Mouse (Mus musculus): ENCODE data around the gene Msl3. TPM values are rescaled to one million over a fixed set of nuclear protein-coding genes. Genes with fewer than 3 reads are reported as not detected.

The Msl3 gene
- total and polyA plus RNA-seq, 2 experiments from 2014 or later, result 31.7 to 53.4 TPM

DNA sequence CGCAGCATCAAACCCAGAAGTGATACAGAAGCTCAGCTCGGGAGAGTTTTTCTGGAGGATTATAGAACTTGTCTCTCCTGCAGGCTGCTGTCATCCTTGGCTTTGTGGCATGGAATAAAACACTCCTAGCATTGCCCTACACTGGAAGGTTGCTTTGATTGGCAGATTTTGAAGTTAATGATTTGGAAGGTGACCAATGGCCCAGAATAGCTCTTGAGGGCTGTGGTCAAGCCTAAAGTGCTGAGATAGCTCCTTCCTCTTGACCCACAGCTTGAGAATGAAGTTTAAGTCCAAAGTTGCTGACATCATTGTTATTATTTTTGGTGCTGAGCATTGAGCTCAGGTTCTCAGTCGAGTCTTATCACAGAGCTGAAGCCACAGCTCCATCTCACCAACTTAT is 26.0 kb downstream of the Msl3 start:
- no peaks in the 10 kb centered on the region for H3K4me1 ChIP-seq (ENCODE audit: control insufficient read depth, insufficient read depth)
- H3K27ac ChIP-seq (ENCODE audit: low read depth), result no peak overlapping the region
- H3K4me2 ChIP-seq (ENCODE audit: low read depth, low read length), result no peak overlapping the region
- H3K9ac ChIP-seq (replicated peaks; ENCODE audit: low read depth, low read length), result no peak overlapping the region
- H3K4me3 ChIP-seq (ENCODE audit: low read depth, low read length), result no peak overlapping the region
- no peak for TF ChIP-seq EP300 (IDR thresholded peaks at IDR 0.05; ENCODE audit: low read depth)
- no peak for TF ChIP-seq CTCF (IDR thresholded peaks at IDR 0.05; ENCODE audit: low read depth)
- 43% methylated on average over 3 of the region's 3 CpGs for WGBS
- ATAC-seq (ENCODE audit: insufficient read depth, low read depth) (no peak), DNase-seq (ENCODE audit: low spot score) (no peak)
- H3K36me3 ChIP-seq (replicated peaks; ENCODE audit: control insufficient read depth, insufficient read depth, low read length), result peaks cover 12% of the 10 kb centered on the region; the same call in 1 of the 2 replicates
- no peaks in the 10 kb centered on the region for H3K27me3 ChIP-seq (ENCODE audit: control insufficient read depth, insufficient read depth, low read length)
- no peaks in the 10 kb centered on the region for H3K9me3 ChIP-seq (replicated peaks; ENCODE audit: control insufficient read depth, low read length)

DNA sequence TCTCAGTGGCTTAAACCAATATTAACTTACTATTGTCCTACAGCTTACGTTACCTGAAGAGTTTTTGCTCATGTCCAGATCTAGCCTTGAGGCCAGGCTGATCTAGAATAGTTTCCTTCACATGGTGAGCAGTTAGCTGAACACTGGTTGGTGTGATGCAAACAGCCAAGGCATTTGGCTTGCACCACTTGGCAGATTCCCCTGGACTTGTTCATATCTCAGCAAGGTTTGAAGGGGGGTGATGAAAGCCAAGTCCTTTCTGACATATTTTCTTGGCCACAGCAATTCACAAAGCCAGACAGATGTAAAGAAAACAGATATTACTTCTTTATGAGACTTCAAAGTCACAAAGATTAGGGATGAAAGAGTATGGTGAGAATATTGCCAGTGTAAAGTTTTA is 30.2 kb downstream of the Msl3 start:
- no peak for DNase-seq (ENCODE audit: low spot score)
- H3K9ac ChIP-seq (replicated peaks; ENCODE audit: low read depth, low read length), result no peak overlapping the region
- no peaks in the 10 kb centered on the region for H3K9me3 ChIP-seq (replicated peaks; ENCODE audit: control insufficient read depth, low read length)
- no peaks in the 10 kb centered on the region for H3K27me3 ChIP-seq (ENCODE audit: control insufficient read depth, insufficient read depth, low read length)
- H3K4me1 ChIP-seq (ENCODE audit: control insufficient read depth, insufficient read depth), result no peaks in the 10 kb centered on the region
- no peak for TF ChIP-seq EP300 (IDR thresholded peaks at IDR 0.05; ENCODE audit: low read depth)
- TF ChIP-seq CTCF (IDR thresholded peaks at IDR 0.05; ENCODE audit: low read depth), result no peak
- no peak overlapping the region for H3K27ac ChIP-seq (ENCODE audit: low read depth)
- H3K36me3 ChIP-seq (replicated peaks; ENCODE audit: control insufficient read depth, insufficient read depth, low read length), result no peaks in the 10 kb centered on the region
- ATAC-seq (ENCODE audit: insufficient read depth, low read depth), result no peak
- 71% methylated on average over 1 of the region's 1 CpGs for WGBS
- no peak overlapping the region for H3K4me3 ChIP-seq (ENCODE audit: low read depth, low read length)
- no peak overlapping the region for H3K4me2 ChIP-seq (ENCODE audit: low read depth, low read length)

DNA sequence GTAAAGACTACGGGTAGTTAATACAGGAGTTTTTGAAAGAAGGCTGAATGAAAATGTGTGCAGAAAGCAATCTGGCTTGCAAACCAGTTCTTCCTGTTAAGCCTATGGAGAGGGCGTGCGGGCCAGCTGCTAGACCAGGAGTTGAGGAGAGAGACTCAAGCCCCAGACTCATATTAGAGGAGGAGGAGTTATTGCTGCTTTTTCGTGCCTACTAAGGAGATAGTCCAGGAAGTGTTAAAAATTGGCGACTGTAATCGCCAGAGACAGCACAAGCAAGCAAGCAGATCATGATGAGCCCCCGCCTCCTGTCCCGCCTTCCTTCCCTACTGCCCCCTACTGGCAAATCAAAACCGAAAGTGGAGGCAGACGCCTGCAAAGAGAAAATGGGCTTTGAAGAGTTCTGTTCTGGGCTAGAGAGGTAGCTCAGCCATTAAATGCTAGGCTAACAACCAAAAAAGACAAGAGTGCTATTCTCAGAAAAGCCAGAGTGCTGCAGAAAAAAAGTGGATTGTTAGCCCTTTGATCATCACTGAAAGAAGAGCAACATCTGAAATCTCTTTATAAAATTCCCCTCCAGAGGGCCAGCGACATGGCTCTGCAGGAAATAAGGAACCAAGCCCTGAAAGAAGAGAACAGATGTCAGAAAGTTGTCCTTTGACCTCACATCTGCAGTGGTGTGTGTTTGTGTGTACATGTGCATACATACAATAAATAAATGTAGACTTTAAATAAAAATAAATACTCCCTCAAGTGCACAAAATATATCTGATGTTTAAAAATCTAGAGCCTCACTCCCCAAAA is 33.9 kb downstream of the Msl3 start:
- WGBS, result 17% methylated on average over 11 of the region's 11 CpGs
- 0 out of 2 replicates have a peak overlapping the region, but pooled peaks have one; percentile 19 for H3K9ac ChIP-seq (replicated peaks; ENCODE audit: low read depth, low read length)
- H3K36me3 ChIP-seq (replicated peaks; ENCODE audit: control insufficient read depth, insufficient read depth, low read length), result no peaks in the 10 kb centered on the region
- H3K4me3 ChIP-seq (ENCODE audit: low read depth, low read length), result peak overlapping the region; percentile 50
- H3K27me3 ChIP-seq (ENCODE audit: control insufficient read depth, insufficient read depth, low read length), result no peaks in the 10 kb centered on the region
- peak; percentile 47; the same call in 1 of the 2 replicates for ATAC-seq (ENCODE audit: insufficient read depth, low read depth)
- peak; percentile 45 for DNase-seq (ENCODE audit: low spot score)
- peak; percentile 57 for TF ChIP-seq CTCF (IDR thresholded peaks at IDR 0.05; ENCODE audit: low read depth)
- no peak for TF ChIP-seq EP300 (IDR thresholded peaks at IDR 0.05; ENCODE audit: low read depth)
- H3K9me3 ChIP-seq (replicated peaks; ENCODE audit: control insufficient read depth, low read length), result no peaks in the 10 kb centered on the region
- H3K4me2 ChIP-seq (ENCODE audit: low read depth, low read length), result peak overlapping the region; percentile 57
- no peaks in the 10 kb centered on the region for H3K4me1 ChIP-seq (ENCODE audit: control insufficient read depth, insufficient read depth)
- 0 out of 2 replicates have a peak overlapping the region, but pooled peaks have one; percentile 5 for H3K27ac ChIP-seq (ENCODE audit: low read depth)

Other genes with a start within 250 kb of the Msl3 start
- gene Frmpd4, start 96.7 kb downstream of the Msl3 start, total RNA-seq (2014; rRNA removed; ENCODE audit: low replicate concordance), result not detected in 2 replicates
- not detected in 2 replicates for gene Frmpd4, start 96.7 kb downstream of the Msl3 start, polyA plus RNA-seq (2015; fragmentation: Nextera tagmentation; extraction: Ambion mirVana)
- gene Arhgap6, start 121.2 kb upstream of the Msl3 start, total RNA-seq (2014; rRNA removed; ENCODE audit: low replicate concordance), result 5.8 and 7.4 TPM in 2 replicates
- 3.6 and 3.9 TPM in 2 replicates for gene Arhgap6, start 121.2 kb upstream of the Msl3 start, polyA plus RNA-seq (2015; fragmentation: Nextera tagmentation; extraction: Ambion mirVana)

All from heart, postnatal 0 days (tissue).